Mouse (Mus musculus): ENCODE data around the gene Ggcx. TPM values are rescaled to one million over a fixed set of nuclear protein-coding genes. Genes with fewer than 3 reads are reported as not detected.
"Not testable (repeated sequence)": the region's sequence is repeated elsewhere in the genome, so short reads cannot be mapped to it uniquely, and the experiment has no call there.

Gene Ggcx
- polyA plus RNA-seq, 1 experiment from 2014 or later = 33.8 TPM

DNA sequence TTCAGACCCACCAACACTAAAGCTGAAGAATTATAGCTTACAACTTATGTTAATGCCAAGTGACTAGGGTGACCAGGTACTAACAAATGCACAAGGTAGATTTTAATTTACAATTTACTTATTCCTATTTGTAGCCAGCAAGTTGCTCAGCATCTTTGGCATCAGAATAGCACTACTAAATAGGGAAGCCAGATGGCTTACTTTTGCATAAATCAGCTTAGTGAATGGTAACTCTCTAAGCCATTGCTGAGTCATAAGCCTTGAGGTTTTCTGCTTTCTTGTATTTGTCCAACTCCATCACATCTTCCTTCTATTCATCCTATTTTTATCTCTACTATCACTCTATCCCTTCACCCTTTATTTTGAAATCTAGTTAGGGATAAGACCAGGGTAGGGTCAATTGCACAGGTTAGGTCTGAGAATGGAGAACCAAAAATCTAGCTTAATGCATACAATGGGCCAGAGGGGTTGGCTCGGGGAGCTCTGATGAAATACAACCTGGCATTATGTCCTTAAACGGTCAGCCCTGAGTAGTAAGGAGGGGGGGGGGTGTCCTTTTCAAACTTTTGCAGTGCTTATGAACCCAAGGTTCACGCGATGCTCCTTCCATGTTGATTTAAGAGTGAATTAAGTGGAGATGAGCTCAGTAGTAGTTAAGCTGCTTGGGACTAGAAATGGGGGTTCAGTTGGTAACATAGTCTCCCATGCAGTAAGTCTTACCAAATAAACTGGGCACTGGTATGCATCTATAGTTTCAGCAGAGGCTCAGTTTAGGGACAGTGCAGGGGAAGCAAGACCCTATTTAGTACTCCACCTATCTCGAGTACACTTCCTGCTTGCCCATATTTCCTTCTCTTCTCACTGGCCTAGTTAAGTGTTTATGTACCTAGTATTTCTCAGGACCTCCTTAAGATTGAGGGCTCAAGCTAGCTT, 17.1 kb downstream of the Ggcx start:
- Histone ChIP-seq H3K27me3 (replicated peaks) (no peaks in the 10 kb centered on the region), H3K4me3 (no peak overlapping the region), H3K4me1 (replicated peaks) (no peaks in the 10 kb centered on the region), H3K9me3 (replicated peaks) (no peaks in the 10 kb centered on the region), H3K27ac (ENCODE audit: poor library complexity, severe bottlenecking) (no peak overlapping the region), H3K36me3 (peaks cover 81% of the 10 kb centered on the region), H3K4me2 (no peak overlapping the region), H3K9ac (no peak overlapping the region)
- 37% methylated on average over 5 of the region's 5 CpGs for WGBS
- ATAC-seq (ENCODE audit: insufficient number of reproducible peaks, low FRiP score) = no peak

DNA sequence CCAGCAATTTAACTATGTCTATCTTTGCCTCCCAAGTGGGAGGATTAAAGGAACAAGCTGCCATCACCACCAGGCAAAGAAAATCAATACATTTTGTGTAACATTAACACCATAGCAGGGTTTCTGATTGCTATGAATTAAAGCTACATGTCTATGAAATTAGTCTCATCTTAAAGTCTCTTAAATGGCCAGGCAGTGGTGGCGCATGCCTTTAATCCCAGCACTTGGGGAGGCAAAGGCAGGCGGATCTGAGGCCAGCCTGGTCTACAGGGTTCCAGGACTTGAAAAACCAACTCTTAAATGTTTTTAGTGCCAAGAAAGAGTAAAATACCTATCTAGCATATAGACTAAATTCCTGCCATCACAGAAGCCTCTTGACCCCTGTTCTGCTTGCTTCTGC, 18.0 kb downstream of the Ggcx start:
- Histone ChIP-seq H3K4me1 (replicated peaks) (peaks cover 4% of the 10 kb centered on the region), H3K4me2 (no peak overlapping the region), H3K27ac (ENCODE audit: poor library complexity, severe bottlenecking) (no peak overlapping the region), H3K36me3 (peaks cover 81% of the 10 kb centered on the region), H3K9me3 (replicated peaks) (no peaks in the 10 kb centered on the region), H3K9ac (no peak overlapping the region), H3K27me3 (replicated peaks) (no peaks in the 10 kb centered on the region), H3K4me3 (no peak overlapping the region)
- no peak for ATAC-seq (ENCODE audit: insufficient number of reproducible peaks, low FRiP score)
- 89% methylated on average over 2 of the region's 2 CpGs for WGBS

DNA sequence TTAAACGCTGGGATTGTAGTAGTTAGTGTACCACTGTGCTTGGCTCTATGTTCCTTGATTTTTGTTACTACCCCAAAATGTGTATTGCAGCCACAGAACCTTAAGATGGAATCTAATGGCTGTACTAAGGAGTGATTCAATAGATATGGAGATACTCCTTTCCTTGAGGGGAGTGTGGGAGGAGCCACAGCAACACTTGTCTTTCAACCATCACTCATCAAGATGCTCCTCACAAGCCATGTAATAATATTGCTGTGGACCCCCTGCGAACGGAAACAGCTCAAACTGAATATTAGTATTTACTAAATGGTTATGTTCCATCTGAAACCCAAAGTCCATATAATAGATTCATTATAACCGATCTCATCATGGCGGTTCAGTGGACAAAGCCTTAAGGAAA, 24.1 kb downstream of the Ggcx start:
- H3K4me1 ChIP-seq (replicated peaks) = peaks cover 21% of the 10 kb centered on the region
- peak overlapping the region; percentile 100 for H3K27ac ChIP-seq (ENCODE audit: poor library complexity, severe bottlenecking)
- H3K4me3 ChIP-seq = peak overlapping the region; percentile 84
- H3K4me2 ChIP-seq = peak overlapping the region; percentile 96
- ATAC-seq (ENCODE audit: insufficient number of reproducible peaks, low FRiP score) = no peak
- peaks cover 39% of the 10 kb centered on the region for H3K36me3 ChIP-seq
- WGBS = 3% methylated on average over 5 of the region's 5 CpGs
- peak overlapping the region; percentile 99 for H3K9ac ChIP-seq
- H3K27me3 ChIP-seq (replicated peaks) = no peaks in the 10 kb centered on the region
- no peaks in the 10 kb centered on the region for H3K9me3 ChIP-seq (replicated peaks)

DNA sequence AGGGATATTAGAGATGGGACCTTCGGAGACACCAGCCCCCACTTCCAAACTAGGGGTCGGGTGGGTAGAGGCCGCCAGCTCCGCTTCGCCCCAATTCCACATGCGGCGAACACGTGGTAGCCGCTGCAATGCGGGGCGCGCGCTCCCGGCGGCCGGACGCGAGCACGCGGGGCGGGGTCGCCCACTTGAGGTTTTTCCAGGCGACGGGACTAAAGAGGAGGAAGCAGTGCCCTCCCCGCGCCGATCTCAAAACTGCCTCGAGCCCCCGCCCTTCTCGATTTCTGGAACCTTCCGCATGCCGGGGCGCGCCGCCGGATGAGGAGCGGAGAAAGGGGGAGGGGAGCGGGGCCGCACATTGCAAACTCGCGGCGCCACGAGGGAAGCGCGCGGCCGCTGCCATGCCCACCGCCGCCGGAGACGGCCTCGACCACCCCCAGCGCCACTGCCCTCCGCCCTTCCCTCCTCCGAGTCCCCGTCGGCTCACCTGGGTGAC, 24.8 kb downstream of the Ggcx start:
- Histone ChIP-seq H3K4me1 (replicated peaks) (peaks cover 21% of the 10 kb centered on the region), H3K27ac (ENCODE audit: poor library complexity, severe bottlenecking) (peak overlapping the region; percentile 100), H3K9ac (peak overlapping the region; percentile 99), H3K4me2 (peak overlapping the region; percentile 96), H3K36me3 (peaks cover 32% of the 10 kb centered on the region), H3K27me3 (replicated peaks) (no peaks in the 10 kb centered on the region), H3K9me3 (replicated peaks) (no peaks in the 10 kb centered on the region), H3K4me3 (peak overlapping the region; percentile 84)
- under 1% methylated on average over 56 of the region's 57 CpGs for WGBS
- peak; percentile 65 for ATAC-seq (ENCODE audit: insufficient number of reproducible peaks, low FRiP score)

DNA sequence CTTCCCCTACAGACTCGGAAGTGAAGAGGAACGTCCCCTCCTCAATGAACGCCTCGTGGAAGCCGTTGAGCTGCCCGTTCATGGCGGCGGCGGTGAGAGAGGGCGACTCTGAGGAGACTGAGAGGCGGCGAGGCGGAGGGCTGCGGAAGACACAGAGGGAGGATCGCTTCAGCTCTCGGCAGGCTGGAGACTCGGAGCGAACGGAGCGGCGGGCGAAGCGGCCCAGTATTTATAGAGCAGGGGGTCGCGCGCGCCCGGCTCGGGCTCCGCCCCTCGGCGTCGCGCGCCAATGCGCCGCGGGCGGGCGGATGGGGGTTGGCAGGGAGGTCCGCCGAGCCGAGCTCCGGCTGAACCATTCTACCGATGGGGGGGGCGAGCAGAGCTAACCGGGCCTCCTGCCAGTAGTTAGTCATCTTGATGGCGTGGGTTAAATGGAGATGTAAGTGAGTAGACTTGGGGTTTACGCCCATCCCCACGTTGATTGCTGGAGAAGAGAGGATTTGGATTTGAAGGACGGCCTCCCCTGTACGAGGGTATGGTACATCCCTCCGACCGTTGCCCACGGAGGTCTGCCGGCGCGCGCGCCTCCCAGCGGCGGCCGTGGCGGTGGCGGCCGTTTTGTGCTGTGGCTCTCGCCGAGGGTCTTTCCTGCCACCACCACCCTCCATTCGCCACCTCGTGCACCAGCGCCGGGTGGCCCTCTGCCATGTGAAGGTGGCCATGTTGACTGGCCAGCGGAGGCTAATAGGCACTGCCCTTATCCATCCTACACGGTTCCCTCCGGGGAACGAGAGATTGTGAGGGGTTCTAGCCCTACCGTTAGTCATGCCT, 25.5 kb downstream of the Ggcx start, which contains the start of gene Mat2a:
Gene Mat2a, minus strand, starts transcription at position 204 of the 831 bp plus-strand sequence.
- peaks cover 21% of the 10 kb centered on the region for H3K4me1 ChIP-seq (replicated peaks)
- no peaks in the 10 kb centered on the region for H3K27me3 ChIP-seq (replicated peaks)
- H3K4me3 ChIP-seq = peak within 1 kb of the TSS; percentile 84
- peak within 1 kb of the TSS; percentile 100 for H3K27ac ChIP-seq (ENCODE audit: poor library complexity, severe bottlenecking)
- H3K9me3 ChIP-seq (replicated peaks) = no peaks in the 10 kb centered on the region
- peaks cover 26% of the 10 kb centered on the region for H3K36me3 ChIP-seq
- H3K9ac ChIP-seq = peak within 1 kb of the TSS; percentile 99
- peak within 1 kb of the TSS; percentile 96 for H3K4me2 ChIP-seq
- WGBS = under 1% methylated on average over 77 of the region's 77 CpGs
- peak; percentile 92 for ATAC-seq (ENCODE audit: insufficient number of reproducible peaks, low FRiP score)

DNA sequence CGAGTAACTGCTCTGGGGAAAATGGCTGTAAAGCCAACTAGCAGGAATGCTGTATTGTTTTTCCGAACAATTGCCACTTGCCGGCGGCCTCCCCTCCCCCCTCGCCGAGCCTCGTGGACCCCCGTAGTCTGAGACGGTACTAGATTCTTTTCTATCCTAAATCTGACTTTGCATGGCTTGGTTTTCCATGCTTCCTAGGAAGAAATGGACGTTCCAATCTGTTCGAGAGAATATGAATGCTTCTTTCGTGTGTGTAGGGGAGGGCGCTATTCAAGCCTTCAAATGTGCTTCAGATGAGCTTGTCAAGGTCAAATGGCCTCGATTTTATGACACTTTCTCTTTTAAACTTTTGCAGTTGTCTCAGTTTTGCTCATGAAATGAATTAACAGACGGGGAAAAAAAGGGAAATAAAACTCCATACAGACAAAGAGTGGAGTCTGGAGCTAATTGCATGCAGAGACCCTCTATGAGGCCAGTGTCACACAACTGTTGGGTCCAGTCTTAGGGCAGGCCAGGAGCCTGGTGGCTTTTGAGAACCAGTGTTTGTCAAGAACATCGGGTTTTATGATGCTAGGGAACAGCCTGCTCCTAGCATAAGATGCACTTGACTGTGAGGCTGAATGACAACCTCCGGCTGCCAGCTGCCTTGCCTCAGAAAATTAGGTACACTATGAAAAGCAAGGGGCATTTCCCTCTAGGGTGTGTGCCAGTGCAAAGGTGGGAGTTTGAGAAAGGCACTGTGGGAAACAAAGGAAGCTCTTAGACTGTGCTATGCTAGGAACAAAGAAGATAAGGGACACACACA, 26.3 kb downstream of the Ggcx start:
- Histone ChIP-seq H3K36me3 (peaks cover 22% of the 10 kb centered on the region), H3K4me1 (replicated peaks) (peaks cover 21% of the 10 kb centered on the region), H3K27ac (ENCODE audit: poor library complexity, severe bottlenecking) (peak overlapping the region; percentile 100), H3K4me3 (peak overlapping the region; percentile 84), H3K27me3 (replicated peaks) (no peaks in the 10 kb centered on the region), H3K4me2 (peak overlapping the region; percentile 96), H3K9ac (peak overlapping the region; percentile 99), H3K9me3 (replicated peaks) (no peaks in the 10 kb centered on the region)
- 13% methylated on average over 17 of the region's 17 CpGs for WGBS
- no peak for ATAC-seq (ENCODE audit: insufficient number of reproducible peaks, low FRiP score)

DNA sequence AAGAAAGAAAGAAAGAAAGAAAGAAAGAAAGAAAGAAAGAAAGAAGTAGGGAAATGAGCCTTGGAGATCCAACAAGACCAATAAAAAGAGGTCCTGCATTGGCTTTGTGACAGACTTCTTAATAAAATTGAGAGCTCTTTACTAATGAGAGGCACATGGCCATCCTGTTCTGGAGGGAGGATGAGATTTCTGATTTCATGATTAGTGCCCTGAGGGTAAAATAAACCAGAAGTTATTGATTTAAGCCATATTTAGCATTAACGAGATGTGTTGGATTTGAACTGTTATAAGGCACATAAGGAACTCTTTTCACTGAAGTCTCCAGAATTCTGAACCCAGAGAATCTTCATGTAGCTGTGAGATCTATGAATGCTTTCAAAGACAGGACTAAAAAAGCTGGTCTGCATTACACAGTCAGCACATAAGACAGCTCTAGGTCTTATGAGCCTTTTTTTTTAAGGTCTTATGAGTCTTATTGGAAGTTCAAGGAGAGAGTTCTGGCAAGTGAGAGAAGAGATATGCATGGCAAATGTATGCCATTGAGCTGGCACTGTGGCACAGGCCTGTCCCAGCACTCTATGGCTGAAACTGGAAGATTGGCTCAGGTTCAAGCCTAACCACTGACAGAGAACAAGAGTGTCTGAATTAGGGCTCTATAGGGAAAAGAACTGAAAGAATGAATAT, 29.0 kb downstream of the Ggcx start:
- Histone ChIP-seq H3K36me3 (no peaks in the 10 kb centered on the region), H3K4me3 (no peak overlapping the region), H3K4me2 (no peak overlapping the region), H3K4me1 (replicated peaks) (peaks cover 11% of the 10 kb centered on the region), H3K27me3 (replicated peaks) (no peaks in the 10 kb centered on the region), H3K9me3 (replicated peaks) (no peaks in the 10 kb centered on the region; the same call in 1 of the 2 replicates), H3K9ac (no peak overlapping the region), H3K27ac (ENCODE audit: poor library complexity, severe bottlenecking) (no peak overlapping the region)
- WGBS = 73% methylated on average over 1 of the region's 1 CpGs
- ATAC-seq (ENCODE audit: insufficient number of reproducible peaks, low FRiP score) = no peak

DNA sequence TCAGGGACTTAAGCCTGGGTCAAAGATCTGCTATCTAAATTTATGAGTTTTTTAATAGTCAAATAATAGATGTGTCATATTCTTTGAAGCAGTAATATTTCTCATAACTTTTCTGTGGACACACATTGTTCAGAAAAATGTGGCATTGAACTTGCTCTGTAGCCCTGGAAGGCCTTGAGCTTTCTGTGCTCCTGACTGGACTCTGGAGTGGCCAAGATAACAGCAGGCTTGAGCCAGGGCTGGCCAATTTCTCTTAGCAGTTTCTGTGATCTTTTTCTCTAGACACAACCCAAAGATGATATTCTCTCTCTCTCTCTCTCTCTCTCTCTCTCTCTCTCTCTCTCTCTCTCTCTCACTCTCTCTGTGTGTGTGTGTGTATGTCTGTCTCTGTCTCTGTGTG, 30.9 kb downstream of the Ggcx start:
- Histone ChIP-seq H3K36me3 (no peaks in the 10 kb centered on the region), H3K9me3 (replicated peaks) (no peaks in the 10 kb centered on the region; the same call in 1 of the 2 replicates)

DNA sequence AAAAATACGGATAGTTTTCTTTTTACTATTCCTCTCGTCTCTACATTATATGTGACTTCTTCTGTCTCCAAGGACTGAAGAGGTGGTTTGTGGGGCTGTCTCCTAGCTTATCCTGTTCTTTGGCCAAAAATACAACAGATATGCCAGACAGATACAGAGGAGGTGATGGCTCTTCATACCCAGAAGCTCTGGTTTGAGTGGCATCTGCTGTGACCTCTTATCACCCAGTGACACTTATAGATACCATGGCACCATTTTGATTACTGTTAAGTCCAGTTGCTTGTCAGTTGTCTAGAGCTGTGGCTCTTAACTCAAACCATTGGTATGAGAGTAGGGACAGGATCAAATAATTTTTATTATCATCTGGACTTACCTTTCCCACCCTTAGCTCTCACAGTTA, 33.4 kb downstream of the Ggcx start:
- no peak overlapping the region for H3K27ac ChIP-seq (ENCODE audit: poor library complexity, severe bottlenecking)
- ATAC-seq (ENCODE audit: insufficient number of reproducible peaks, low FRiP score) = no peak
- 60% methylated on average over 2 of the region's 2 CpGs for WGBS
- no peak overlapping the region for H3K9ac ChIP-seq
- H3K4me1 ChIP-seq (replicated peaks) = no peaks in the 10 kb centered on the region
- no peaks in the 10 kb centered on the region; the same call in 1 of the 2 replicates for H3K9me3 ChIP-seq (replicated peaks)
- no peak overlapping the region for H3K4me3 ChIP-seq
- no peaks in the 10 kb centered on the region for H3K27me3 ChIP-seq (replicated peaks)
- H3K4me2 ChIP-seq = no peak overlapping the region
- H3K36me3 ChIP-seq = no peaks in the 10 kb centered on the region

More for the DNA sequence above, 30.9 kb downstream of the Ggcx start:
- Histone ChIP-seq H3K4me2 (no peak overlapping the region), H3K27ac (ENCODE audit: poor library complexity, severe bottlenecking) (no peak overlapping the region), H3K4me3 (no peak overlapping the region), H3K9ac (no peak overlapping the region), H3K27me3 (replicated peaks) (no peaks in the 10 kb centered on the region), H3K4me1 (replicated peaks) (peaks cover 8% of the 10 kb centered on the region)
- no peak for ATAC-seq (ENCODE audit: insufficient number of reproducible peaks, low FRiP score)

DNA sequence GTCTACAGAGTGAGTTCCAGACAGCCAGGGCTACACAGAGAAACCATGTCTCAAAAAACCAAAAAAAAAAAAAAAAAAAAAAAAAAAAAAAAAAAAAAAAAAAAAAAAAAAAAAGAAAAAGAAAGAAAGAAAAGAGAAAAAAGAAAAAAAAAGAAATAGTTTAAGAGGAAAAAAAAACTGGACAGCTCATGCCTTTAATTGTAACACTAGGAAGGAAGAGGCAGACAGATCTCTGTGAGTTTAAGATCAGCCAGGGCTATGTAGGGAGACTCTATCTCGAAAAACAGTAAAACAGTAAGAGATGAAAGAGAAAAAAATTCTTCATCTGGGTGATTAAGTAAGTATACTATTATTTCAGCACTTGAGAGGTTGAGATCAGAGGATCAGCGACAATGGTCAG, 37.7 kb downstream of the Ggcx start:
- not testable (repeated sequence) for H3K9ac ChIP-seq; ATAC-seq (ENCODE audit: insufficient number of reproducible peaks, low FRiP score); H3K4me3 ChIP-seq; H3K9me3 ChIP-seq (replicated peaks); H3K36me3 ChIP-seq; H3K27me3 ChIP-seq (replicated peaks); H3K4me2 ChIP-seq; H3K27ac ChIP-seq (ENCODE audit: poor library complexity, severe bottlenecking)
- 70% methylated on average over 2 of the region's 2 CpGs for WGBS
- peaks cover 23% of the 10 kb centered on the region for H3K4me1 ChIP-seq (replicated peaks)
